Mouse (Mus musculus) small intestine, adult 2 months (tissue): Measurements from ENCODE around the gene Rbms3. TPM values are rescaled to one million over a fixed set of nuclear protein-coding genes. Genes with fewer than 3 reads are reported as not detected.

Experiments
- H3K27ac ChIP-seq: fragments of 200-500 bp; 2 replicates; pipeline ENCODE4 v1.5.1; 2012; ENCODE audit warnings: low read depth, low read length, control low read depth, inconsistent platforms; ENCODE audit not compliant: insufficient read depth
- H3K27me3 ChIP-seq: fragments of 200-500 bp; 2 replicates; pipeline ENCODE4 v1.6.1; 2012; ENCODE audit warnings: mild to moderate bottlenecking, moderate library complexity, low read length, inconsistent platforms; ENCODE audit not compliant: control insufficient read depth, insufficient read depth
- H3K36me3 ChIP-seq: fragments of 200-500 bp; 2 replicates; pipeline ENCODE4 v1.6.1; 2012; ENCODE audit warnings: mild to moderate bottlenecking, low read length, control low read depth, inconsistent platforms; ENCODE audit not compliant: control insufficient read depth, insufficient read depth
- H3K4me1 ChIP-seq: fragments of 200-500 bp; 2 replicates; pipeline ENCODE4 v1.6.1; 2012; ENCODE audit warnings: low read length, inconsistent platforms, mixed read lengths; ENCODE audit not compliant: control insufficient read depth, insufficient read depth, insufficient read length
- H3K4me3 ChIP-seq: fragments of 200-500 bp; 2 replicates; pipeline ENCODE4 v1.5.1; 2012; ENCODE audit warnings: low read depth, mild to moderate bottlenecking, control low read depth, inconsistent platforms, low read length, moderate library complexity
- CTCF ChIP-seq: fragments of 200-500 bp; IDR thresholded peaks from 2 replicates; pipeline ENCODE4 v1.5.1; 2012; ENCODE audit warnings: low read depth, mild to moderate bottlenecking, control low read depth, inconsistent platforms, low read length, moderate library complexity, mixed read lengths; ENCODE audit not compliant: insufficient replicate concordance, insufficient read length; ENCODE audit errors: extremely low read depth
- POLR2A ChIP-seq: fragments of 200-500 bp; IDR thresholded peaks from 2 replicates; pipeline ENCODE4 v1.6.1; 2012; ENCODE audit warnings: low read depth, mild to moderate bottlenecking, control low read depth, inconsistent platforms, low read length, moderate library complexity
- WGBS: fragments of 180-500 bp; shearing (Covaris S2); methylation state at CpG from one replicate; pipeline ENCODE4 v1.1.7; 2018; 5-methylcytosine and 5-hydroxymethylcytosine counted together
- polyA plus RNA-seq: library from polyadenylated mRNA; depleted of rRNA; stranded (reverse); fragments of >200 nt; gene quantifications from 2 replicates; pipeline ENCODE4 v1.2.3, GENCODE M21; 2012; rRNA removed

Rbms3 gene
- 2.2 and 3.3 TPM in 2 replicates for polyA plus RNA-seq

GRCm38 (mm10) chr9:117629771-117630170 lies at the start of gene Rbms3:
Gene Rbms3 (minus strand): TSS chr9:117629913.
- Histone ChIP-seq H3K27me3 (no peaks in the 10 kb centered on the region), H3K4me1 (no peaks in the 10 kb centered on the region), H3K4me3 (no peak within 1 kb of the TSS), H3K27ac (no peak within 1 kb of the TSS), H3K36me3 (no peaks in the 10 kb centered on the region)
- no peak for TF ChIP-seq CTCF
- TF ChIP-seq POLR2A = no peak
- 84% methylated on average over 9 of the region's 9 CpGs for WGBS

- 70% methylated on average over 5 of the region's 5 CpGs for WGBS
- no peak for TF ChIP-seq POLR2A
- no peak for TF ChIP-seq CTCF
- no peaks in the 10 kb centered on the region for H3K27me3 ChIP-seq
These were observed 43.6 kb upstream of the Rbms3 start for GRCm38 (mm10) chr9:117673311-117673710.

GRCm38 (mm10) chr9:117654626-117655025 lies 24.9 kb upstream of the Rbms3 start:
- no peak overlapping the region for H3K4me3 ChIP-seq
- TF ChIP-seq CTCF (no peak), POLR2A (no peak)
- 72% methylated on average over 2 of the region's 2 CpGs for WGBS
- H3K4me1 ChIP-seq = no peaks in the 10 kb centered on the region
- no peaks in the 10 kb centered on the region for H3K36me3 ChIP-seq
- H3K27me3 ChIP-seq = no peaks in the 10 kb centered on the region
- no peak overlapping the region for H3K27ac ChIP-seq

More at GRCm38 (mm10) chr9:117673311-117673710, 43.6 kb upstream of the Rbms3 start:
- H3K27ac ChIP-seq = no peak overlapping the region
- H3K4me3 ChIP-seq = no peak overlapping the region
- H3K36me3 ChIP-seq = no peaks in the 10 kb centered on the region
- no peaks in the 10 kb centered on the region for H3K4me1 ChIP-seq

- WGBS = 49% methylated on average over 5 of the region's 5 CpGs
- no peaks in the 10 kb centered on the region for H3K27me3 ChIP-seq
- no peak overlapping the region for H3K4me3 ChIP-seq
- no peaks in the 10 kb centered on the region for H3K36me3 ChIP-seq
- no peaks in the 10 kb centered on the region for H3K4me1 ChIP-seq
- no peak overlapping the region for H3K27ac ChIP-seq
- no peak for TF ChIP-seq POLR2A
- TF ChIP-seq CTCF = no peak
These were observed 23.9 kb upstream of the Rbms3 start for GRCm38 (mm10) chr9:117653641-117654040.

- no peaks in the 10 kb centered on the region for H3K36me3 ChIP-seq
- no peak for TF ChIP-seq POLR2A
- TF ChIP-seq CTCF = no peak
- H3K4me3 ChIP-seq = no peak overlapping the region
- no peaks in the 10 kb centered on the region for H3K27me3 ChIP-seq
- 60% methylated on average over 2 of the region's 2 CpGs for WGBS
- no peak overlapping the region for H3K27ac ChIP-seq
- no peaks in the 10 kb centered on the region for H3K4me1 ChIP-seq
These were observed 16.4 kb upstream of the Rbms3 start for GRCm38 (mm10) chr9:117646131-117646530.

- Histone ChIP-seq H3K4me1 (no peaks in the 10 kb centered on the region), H3K27me3 (no peaks in the 10 kb centered on the region), H3K4me3 (no peak overlapping the region), H3K27ac (no peak overlapping the region), H3K36me3 (no peaks in the 10 kb centered on the region)
- no peak for TF ChIP-seq CTCF
- TF ChIP-seq POLR2A = no peak
- WGBS = 77% methylated on average over 4 of the region's 4 CpGs
These were observed 11.5 kb upstream of the Rbms3 start for GRCm38 (mm10) chr9:117641090-117641782.

- no peaks in the 10 kb centered on the region for H3K36me3 ChIP-seq
- H3K27ac ChIP-seq = no peak overlapping the region
- 83% methylated on average over 5 of the region's 5 CpGs for WGBS
- H3K4me1 ChIP-seq = no peaks in the 10 kb centered on the region
- TF ChIP-seq CTCF (no peak), POLR2A (no peak)
- no peak overlapping the region for H3K4me3 ChIP-seq
- H3K27me3 ChIP-seq = no peaks in the 10 kb centered on the region
These were observed 9.0 kb upstream of the Rbms3 start for GRCm38 (mm10) chr9:117638623-117639185.
